Mouse (Mus musculus): Measurements from ENCODE around the gene Sowaha.

- TF ChIP-seq POLR2A (IDR thresholded peaks at IDR 0.05; ENCODE audit: extremely low read depth, insufficient read depth, low read length), result no peak
- TF ChIP-seq CTCF (IDR thresholded peaks at IDR 0.05; ENCODE audit: extremely low read depth, insufficient read depth, low read length), result no peak
Measured at GRCm38 (mm10) chr11:53445562-53445961, 34.5 kb downstream of the Sowaha start.
